Mouse (Mus musculus): ENCODE data around the gene Cox20. TPM values are rescaled to one million over a fixed set of nuclear protein-coding genes. Genes with fewer than 3 reads are reported as not detected.
"Not testable (repeated sequence)": the region's sequence is repeated elsewhere in the genome, so short reads cannot be mapped to it uniquely, and the experiment has no call there.

The Cox20 gene
- polyA plus RNA-seq, 1 experiment from 2014 or later: 97.8 TPM

DNA sequence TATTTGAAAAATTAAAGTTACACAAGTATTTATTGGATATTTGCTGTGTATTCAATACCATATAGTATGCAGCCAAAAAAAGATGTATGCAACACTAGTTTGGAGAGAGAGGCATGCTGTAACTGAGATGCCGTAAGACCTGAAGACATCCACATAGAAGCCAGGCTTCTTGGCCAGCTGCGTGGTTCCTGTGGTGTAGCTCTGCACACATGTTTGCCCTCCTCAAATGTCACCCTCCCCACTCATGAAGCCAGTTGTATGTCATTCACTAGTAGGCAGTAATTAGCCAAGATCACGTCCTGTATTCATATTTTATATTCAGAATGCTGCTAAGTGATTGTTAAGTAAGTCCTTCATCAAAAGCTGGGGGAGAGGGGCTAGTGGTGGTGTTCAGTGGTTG lies 22.5 kb downstream of the Cox20 start:
- no peaks in the 10 kb centered on the region for H3K36me3 ChIP-seq (ENCODE audit: control insufficient read depth, insufficient read depth, low read length)

DNA sequence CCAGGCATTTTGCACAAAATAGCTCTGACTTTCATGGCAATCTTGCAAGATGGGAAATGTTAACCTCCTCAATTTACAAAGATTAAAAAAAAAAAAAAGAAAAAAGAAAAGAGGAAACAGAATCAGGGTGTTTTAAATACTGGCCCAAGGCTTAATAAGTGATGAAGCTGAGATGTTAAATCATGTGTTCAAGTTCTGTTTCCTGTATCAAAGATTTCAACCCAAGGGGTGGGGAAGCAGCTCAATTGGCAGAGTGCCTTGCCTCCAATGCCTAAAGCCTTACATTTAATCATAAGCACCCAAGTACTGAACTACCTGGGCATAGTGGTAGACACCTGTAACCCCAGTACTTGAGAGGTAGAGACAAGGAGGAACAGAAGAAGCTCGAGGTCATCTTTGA lies 23.1 kb downstream of the Cox20 start:
- WGBS: 83% methylated on average over 1 of the region's 1 CpGs
- Histone ChIP-seq H3K4me3 (ENCODE audit: low read length) (no peak overlapping the region), H3K9me3 (ENCODE audit: control insufficient read depth, low read length) (no peaks in the 10 kb centered on the region), H3K27me3 (replicated peaks; ENCODE audit: control insufficient read depth, insufficient read depth, low read length) (no peaks in the 10 kb centered on the region), H3K4me1 (ENCODE audit: control insufficient read depth, insufficient read depth, low read depth, low read length) (peaks cover 4% of the 10 kb centered on the region; the same call in 1 of the 2 replicates), H3K36me3 (ENCODE audit: control insufficient read depth, insufficient read depth, low read length) (no peaks in the 10 kb centered on the region), H3K4me2 (ENCODE audit: low read length) (no peak overlapping the region), H3K9ac (ENCODE audit: low read depth, low read length) (no peak overlapping the region), H3K27ac (ENCODE audit: low read depth, low read length) (no peak overlapping the region)
- ATAC-seq: no peak

More for the DNA sequence above, 22.5 kb downstream of the Cox20 start:
- Histone ChIP-seq H3K4me2 (ENCODE audit: low read length) (no peak overlapping the region), H3K4me3 (ENCODE audit: low read length) (no peak overlapping the region), H3K9ac (ENCODE audit: low read depth, low read length) (no peak overlapping the region), H3K4me1 (ENCODE audit: control insufficient read depth, insufficient read depth, low read depth, low read length) (peaks cover 4% of the 10 kb centered on the region; the same call in 1 of the 2 replicates), H3K27me3 (replicated peaks; ENCODE audit: control insufficient read depth, insufficient read depth, low read length) (no peaks in the 10 kb centered on the region), H3K9me3 (ENCODE audit: control insufficient read depth, low read length) (no peaks in the 10 kb centered on the region), H3K27ac (ENCODE audit: low read depth, low read length) (no peak overlapping the region)
- WGBS: 90% methylated on average over 3 of the region's 3 CpGs
- ATAC-seq: no peak

DNA sequence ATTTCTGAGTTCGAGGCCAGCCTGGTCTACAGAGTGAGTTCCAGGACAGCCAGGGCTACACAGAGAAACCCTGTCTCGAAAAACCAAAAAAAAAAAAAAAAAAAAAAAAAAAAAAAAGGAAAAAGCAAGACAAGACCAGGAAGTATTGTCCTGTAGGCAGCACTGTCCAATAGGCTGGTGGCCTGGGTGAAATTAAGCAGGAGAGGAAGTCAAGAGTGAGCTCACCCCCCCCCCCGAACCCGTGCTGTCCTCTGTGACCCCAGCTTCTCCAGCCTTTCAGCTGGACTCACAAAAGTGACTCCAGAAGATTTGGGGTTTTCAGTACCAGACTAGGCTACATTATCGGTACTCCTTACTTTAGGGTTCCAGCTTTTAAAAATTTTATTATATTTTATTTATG lies 23.7 kb downstream of the Cox20 start:
- Histone ChIP-seq H3K4me3 (ENCODE audit: low read length) (no peak overlapping the region), H3K9ac (ENCODE audit: low read depth, low read length) (no peak overlapping the region), H3K36me3 (ENCODE audit: control insufficient read depth, insufficient read depth, low read length) (no peaks in the 10 kb centered on the region), H3K4me1 (ENCODE audit: control insufficient read depth, insufficient read depth, low read depth, low read length) (peaks cover 4% of the 10 kb centered on the region; the same call in 1 of the 2 replicates), H3K27me3 (replicated peaks; ENCODE audit: control insufficient read depth, insufficient read depth, low read length) (no peaks in the 10 kb centered on the region), H3K27ac (ENCODE audit: low read depth, low read length) (no peak overlapping the region), H3K9me3 (ENCODE audit: control insufficient read depth, low read length) (no peaks in the 10 kb centered on the region), H3K4me2 (ENCODE audit: low read length) (no peak overlapping the region)
- 86% methylated on average over 4 of the region's 5 CpGs for WGBS
- no peak for ATAC-seq

DNA sequence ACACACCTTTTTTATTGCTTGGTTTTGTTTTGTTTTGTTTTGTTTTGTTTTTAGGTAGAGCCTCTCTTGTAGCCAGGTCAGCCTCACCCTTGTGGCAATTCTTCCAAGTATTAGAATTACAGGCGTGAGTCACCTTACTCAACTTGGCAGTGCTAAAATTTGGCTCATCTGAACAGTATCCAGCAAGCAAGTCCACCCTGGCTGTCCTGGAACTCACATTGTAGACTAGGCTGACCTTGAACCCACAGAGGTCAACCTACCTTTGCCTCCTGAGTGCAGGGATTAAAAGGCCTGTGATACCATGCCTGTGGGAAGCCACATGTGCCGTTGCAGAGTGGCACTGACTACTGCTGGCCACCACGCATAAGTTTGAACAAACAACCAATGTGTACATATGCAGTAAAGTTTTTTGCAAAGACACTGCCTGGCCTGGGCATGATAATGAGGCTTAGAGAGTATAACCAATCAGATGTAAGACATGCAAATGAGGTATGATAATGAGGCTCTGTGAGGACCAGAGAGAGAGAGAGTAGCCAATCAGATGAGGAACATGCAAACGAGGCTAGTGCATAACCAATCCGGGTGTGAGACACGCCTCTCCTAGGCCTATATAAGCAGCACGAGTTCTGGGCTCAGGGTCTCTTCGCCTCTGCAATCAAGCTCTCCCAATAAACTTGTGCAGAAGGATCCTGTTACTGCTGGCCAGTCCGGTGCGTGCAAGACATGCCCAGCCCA lies 25.3 kb downstream of the Cox20 start:
- ATAC-seq; H3K4me3 ChIP-seq (ENCODE audit: low read length); H3K27me3 ChIP-seq (replicated peaks; ENCODE audit: control insufficient read depth, insufficient read depth, low read length); H3K9me3 ChIP-seq (ENCODE audit: control insufficient read depth, low read length); H3K27ac ChIP-seq (ENCODE audit: low read depth, low read length); H3K9ac ChIP-seq (ENCODE audit: low read depth, low read length); H3K4me2 ChIP-seq (ENCODE audit: low read length); H3K4me1 ChIP-seq (ENCODE audit: control insufficient read depth, insufficient read depth, low read depth, low read length); H3K36me3 ChIP-seq (ENCODE audit: control insufficient read depth, insufficient read depth, low read length): not testable (repeated sequence)
- 96% methylated on average over 10 of the region's 10 CpGs for WGBS

DNA sequence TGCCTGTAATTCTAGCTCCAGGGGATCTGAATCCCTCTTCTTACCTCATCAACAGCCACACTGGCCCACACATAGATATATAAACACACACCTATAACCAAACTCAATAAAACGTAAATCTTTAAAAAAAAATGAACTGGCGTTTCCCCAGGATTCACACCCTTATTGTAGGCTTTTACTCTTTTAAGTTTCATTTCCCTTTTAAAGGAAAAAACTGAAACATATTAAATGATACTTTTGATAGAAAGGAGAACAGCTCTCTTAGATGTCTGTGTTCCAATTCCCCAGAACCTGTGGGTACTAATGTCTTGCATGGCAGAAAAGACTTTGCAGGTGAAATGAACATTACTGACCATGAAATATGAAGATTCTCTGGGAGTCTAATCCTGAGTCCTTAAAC lies 31.9 kb downstream of the Cox20 start:
- Histone ChIP-seq H3K4me2 (ENCODE audit: low read length) (no peak overlapping the region), H3K27me3 (replicated peaks; ENCODE audit: control insufficient read depth, insufficient read depth, low read length) (no peaks in the 10 kb centered on the region), H3K4me1 (ENCODE audit: control insufficient read depth, insufficient read depth, low read depth, low read length) (no peaks in the 10 kb centered on the region), H3K9ac (ENCODE audit: low read depth, low read length) (no peak overlapping the region), H3K4me3 (ENCODE audit: low read length) (no peak overlapping the region), H3K27ac (ENCODE audit: low read depth, low read length) (no peak overlapping the region), H3K9me3 (ENCODE audit: control insufficient read depth, low read length) (no peaks in the 10 kb centered on the region), H3K36me3 (ENCODE audit: control insufficient read depth, insufficient read depth, low read length) (no peaks in the 10 kb centered on the region)
- ATAC-seq: no peak
- WGBS: 96% methylated on average over 2 of the region's 2 CpGs

DNA sequence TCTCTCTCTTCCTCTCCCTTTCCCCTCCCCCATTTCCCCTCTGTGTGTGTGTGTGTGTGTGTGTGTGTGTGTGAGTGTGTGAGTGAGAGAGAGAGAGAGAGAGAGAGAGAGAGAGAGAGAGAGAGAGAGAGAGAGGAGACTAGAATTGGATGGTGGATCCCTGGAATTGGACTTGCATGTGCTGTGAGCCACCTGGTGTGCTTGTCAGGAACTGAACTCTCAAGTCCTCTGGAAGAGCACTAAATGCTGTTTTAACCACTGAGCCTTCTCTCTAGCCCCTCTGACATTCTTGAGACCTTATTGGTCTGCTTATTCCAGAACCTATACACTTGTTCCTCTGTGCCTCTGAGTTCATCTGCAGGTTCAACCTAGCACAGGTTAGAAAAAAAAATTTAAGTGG lies 32.7 kb downstream of the Cox20 start:
- Histone ChIP-seq H3K36me3 (ENCODE audit: control insufficient read depth, insufficient read depth, low read length) (no peaks in the 10 kb centered on the region), H3K27ac (ENCODE audit: low read depth, low read length) (no peak overlapping the region), H3K9me3 (ENCODE audit: control insufficient read depth, low read length) (no peaks in the 10 kb centered on the region), H3K4me3 (ENCODE audit: low read length) (no peak overlapping the region), H3K9ac (ENCODE audit: low read depth, low read length) (no peak overlapping the region), H3K4me2 (ENCODE audit: low read length) (no peak overlapping the region), H3K4me1 (ENCODE audit: control insufficient read depth, insufficient read depth, low read depth, low read length) (no peaks in the 10 kb centered on the region), H3K27me3 (replicated peaks; ENCODE audit: control insufficient read depth, insufficient read depth, low read length) (no peaks in the 10 kb centered on the region)
- ATAC-seq: no peak

DNA sequence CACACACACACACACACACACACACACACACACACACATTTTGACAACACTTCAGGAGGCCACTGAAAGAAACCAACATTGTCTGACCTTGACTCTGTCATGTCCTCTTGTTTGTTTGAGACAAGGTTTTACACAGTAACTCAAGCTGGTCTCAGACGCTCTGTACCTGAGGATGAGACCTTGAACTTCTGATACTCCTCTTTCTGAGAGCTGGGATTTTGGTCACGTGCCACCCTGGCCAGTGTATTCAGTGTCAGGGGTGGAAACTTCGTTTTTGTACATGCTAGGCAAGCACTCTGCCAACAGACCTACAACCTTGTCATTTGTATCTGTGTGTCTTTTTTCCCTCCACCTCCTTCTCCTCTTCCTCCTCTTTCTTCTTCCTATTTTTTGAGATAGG lies 35.6 kb downstream of the Cox20 start:
- no peaks in the 10 kb centered on the region for H3K36me3 ChIP-seq (ENCODE audit: control insufficient read depth, insufficient read depth, low read length)
- no peak overlapping the region for H3K4me3 ChIP-seq (ENCODE audit: low read length)
- WGBS: 65% methylated on average over 3 of the region's 3 CpGs
- H3K27me3 ChIP-seq (replicated peaks; ENCODE audit: control insufficient read depth, insufficient read depth, low read length): no peaks in the 10 kb centered on the region
- no peak overlapping the region for H3K9ac ChIP-seq (ENCODE audit: low read depth, low read length)
- H3K4me2 ChIP-seq (ENCODE audit: low read length): no peak overlapping the region
- no peaks in the 10 kb centered on the region for H3K4me1 ChIP-seq (ENCODE audit: control insufficient read depth, insufficient read depth, low read depth, low read length)
- no peak for ATAC-seq
- no peaks in the 10 kb centered on the region for H3K9me3 ChIP-seq (ENCODE audit: control insufficient read depth, low read length)
- no peak overlapping the region for H3K27ac ChIP-seq (ENCODE audit: low read depth, low read length)

DNA sequence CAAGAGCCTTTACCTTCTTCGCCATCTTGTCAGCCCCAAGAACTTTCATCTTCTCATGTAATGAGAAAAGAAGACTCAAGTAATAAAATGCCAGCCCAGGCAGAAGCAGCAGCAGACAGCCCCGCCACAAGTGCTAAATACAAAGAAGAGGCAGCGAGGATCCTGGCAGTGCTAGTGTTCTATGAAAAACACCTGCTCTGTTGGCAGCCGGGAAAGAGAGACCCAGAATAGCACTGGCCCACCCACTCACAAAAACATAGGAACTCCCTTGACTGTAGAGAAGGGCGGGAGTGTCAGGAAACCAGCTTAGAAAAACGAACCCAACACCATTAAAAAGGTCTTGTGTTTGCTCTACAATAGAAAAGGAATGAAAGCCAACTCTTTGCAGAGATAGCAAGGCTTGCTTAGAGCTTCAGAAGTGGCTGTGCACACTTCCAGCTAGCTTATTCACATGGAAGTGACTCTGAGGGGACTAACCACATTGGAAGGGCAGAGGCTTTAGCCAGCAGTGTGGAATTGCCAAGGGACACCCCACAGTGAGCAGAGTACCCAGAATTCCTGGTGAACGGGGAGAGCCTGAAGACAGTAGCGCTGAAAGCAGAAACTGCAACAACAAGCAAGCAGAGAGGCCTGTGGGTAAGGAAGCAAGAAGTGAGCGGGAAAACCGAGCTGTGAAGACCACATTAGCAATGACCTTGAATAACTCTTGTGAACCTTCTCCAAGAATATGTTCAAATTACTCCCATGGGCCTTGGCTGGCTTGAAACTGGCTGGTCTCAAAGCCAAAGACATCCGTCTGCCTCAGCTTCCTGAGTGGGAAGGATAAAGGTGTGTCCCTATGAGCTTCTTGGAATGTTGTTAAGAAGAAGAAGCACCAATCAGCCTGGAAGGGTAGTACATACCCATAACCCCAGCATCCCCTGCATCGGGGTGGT lies 39.1 kb downstream of the Cox20 start:
- WGBS: 65% methylated on average over 12 of the region's 12 CpGs
- Histone ChIP-seq H3K4me3 (ENCODE audit: low read length) (no peak overlapping the region), H3K9me3 (ENCODE audit: control insufficient read depth, low read length) (no peaks in the 10 kb centered on the region), H3K36me3 (ENCODE audit: control insufficient read depth, insufficient read depth, low read length) (no peaks in the 10 kb centered on the region), H3K4me1 (ENCODE audit: control insufficient read depth, insufficient read depth, low read depth, low read length) (no peaks in the 10 kb centered on the region), H3K9ac (ENCODE audit: low read depth, low read length) (no peak overlapping the region), H3K4me2 (ENCODE audit: low read length) (no peak overlapping the region), H3K27ac (ENCODE audit: low read depth, low read length) (no peak overlapping the region), H3K27me3 (replicated peaks; ENCODE audit: control insufficient read depth, insufficient read depth, low read length) (no peaks in the 10 kb centered on the region)
- no peak; the same call in 1 of the 2 replicates for ATAC-seq

DNA sequence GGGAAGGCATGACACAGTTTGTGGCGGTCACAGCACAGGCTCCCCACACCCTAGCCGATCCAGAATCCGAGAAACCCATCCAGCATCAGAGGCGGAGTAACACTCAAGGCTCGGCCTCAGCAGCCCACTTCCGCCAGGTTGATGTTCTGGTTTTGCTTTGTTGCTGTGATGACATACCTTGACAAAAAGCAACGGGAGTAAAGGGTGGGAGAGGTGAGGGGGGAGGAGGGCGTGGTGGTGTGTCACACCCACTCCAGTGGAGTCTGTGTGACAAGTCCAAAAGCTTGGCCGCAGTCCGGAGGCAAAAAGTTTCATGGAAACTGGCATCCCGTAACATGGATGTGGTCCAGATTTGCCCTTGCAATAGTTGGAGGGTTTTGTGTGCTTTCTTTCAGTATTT lies 41.3 kb downstream of the Cox20 start:
- Histone ChIP-seq H3K9me3 (ENCODE audit: control insufficient read depth, low read length) (no peaks in the 10 kb centered on the region), H3K4me2 (ENCODE audit: low read length) (no peak overlapping the region), H3K27ac (ENCODE audit: low read depth, low read length) (no peak overlapping the region), H3K4me3 (ENCODE audit: low read length) (no peak overlapping the region), H3K9ac (ENCODE audit: low read depth, low read length) (no peak overlapping the region), H3K4me1 (ENCODE audit: control insufficient read depth, insufficient read depth, low read depth, low read length) (no peaks in the 10 kb centered on the region), H3K36me3 (ENCODE audit: control insufficient read depth, insufficient read depth, low read length) (no peaks in the 10 kb centered on the region), H3K27me3 (replicated peaks; ENCODE audit: control insufficient read depth, insufficient read depth, low read length) (no peaks in the 10 kb centered on the region)
- WGBS: 87% methylated on average over 11 of the region's 11 CpGs
- ATAC-seq: no peak
